Mouse (Mus musculus): Measurements from ENCODE around the gene Tceal5.

- TF ChIP-seq EP300 (optimal IDR thresholded peaks at IDR 0.05) (no peak), CTCF (IDR thresholded peaks at IDR 0.05; ENCODE audit: low read depth) (no peak)
Measured at GRCm38 (mm10) chrX:136171189-136172117, 32.2 kb downstream of the Tceal5 start.

All from stomach, postnatal 0 days (tissue).